Mouse (Mus musculus): Measurements from ENCODE around the gene Vmn1r151.
"Not testable (repeated sequence)": the region's sequence is repeated elsewhere in the genome, so short reads cannot be mapped to it uniquely, and the experiment has no call there.

Vmn1r151 gene

GRCm38 (mm10) chr7:22499578-22499977, at the start of gene Vmn1r151:
Gene Vmn1r151 (minus strand): TSS chr7:22499678.
- not testable (repeated sequence) for DNase-seq (ENCODE audit: low spot score)

- DNase-seq (ENCODE audit: low spot score), result not testable (repeated sequence)
Measured at GRCm38 (mm10) chr7:22534787-22535186, 35.3 kb upstream of the Vmn1r151 start, which contains the start of gene Gm8677. Gene Gm8677 (minus strand): TSS chr7:22534887.

DNA sequence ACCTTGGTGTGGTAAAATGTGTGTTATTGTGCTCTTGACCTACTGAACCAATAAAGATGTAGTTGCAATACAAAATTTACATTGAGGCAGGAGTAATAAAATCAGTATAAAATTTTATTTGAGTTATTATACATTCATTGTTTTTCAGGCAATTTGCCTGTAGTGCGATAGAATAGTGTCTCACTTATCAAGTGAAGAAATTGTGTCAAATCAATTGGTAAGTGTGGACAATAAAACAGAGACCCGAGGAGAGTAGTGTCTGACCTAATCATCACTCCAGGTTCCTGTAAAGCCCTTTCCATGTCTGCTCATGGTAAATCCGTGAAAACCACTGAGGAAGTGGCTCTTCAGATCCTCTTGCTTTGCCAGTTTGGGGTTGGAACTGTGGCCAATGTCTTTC, 23.2 kb upstream of the Vmn1r151 start, which contains the start of gene Vmn1r152:
TSS of gene Vmn1r152 (plus strand) at position 301 of the 400 bp plus-strand sequence.
- DNase-seq (ENCODE audit: low spot score), result not testable (repeated sequence)

- DNase-seq (ENCODE audit: low spot score), result not testable (repeated sequence)
Measured at GRCm38 (mm10) chr7:22463975-22464374, 35.5 kb downstream of the Vmn1r151 start, which contains the start of gene Gm10665. Gene Gm10665 (minus strand): TSS chr7:22464075.

Data from testis, postnatal 10 days (tissue).